24 mouse cellular contexts compared by ENCODE assay signal in genomic region chr11:113669711-113670110, GRCm38 (mm10). TPM values are rescaled to one million over a fixed set of nuclear protein-coding genes. Genes with fewer than 3 reads are reported as not detected.
"Had no signal": no experiment of that assay in that cellular context is flagged by ENCODE, and none has a peak within 500 bp of the region (broad histone marks: within the 10 kb centered on the region; RNA-seq: fewer than 3 reads in every experiment).

No protein-coding gene starts in this region.

- H3K4me1 ChIP-seq: midbrain, embryonic 13.5 days had no signal

- ATAC-seq: lung, postnatal 0 days; midbrain, embryonic 13.5 days; midbrain, embryonic 16.5 days had no signal

- H3K27me3 ChIP-seq: lung, embryonic 15.5 days; midbrain, embryonic 13.5 days; neural tube, embryonic 13.5 days; neural tube, embryonic 15.5 days; stomach, embryonic 15.5 days had no signal

- H3K9ac ChIP-seq: lung, embryonic 15.5 days; midbrain, embryonic 13.5 days; neural tube, embryonic 13.5 days; neural tube, embryonic 15.5 days; stomach, embryonic 15.5 days had no signal

- H3K4me2 ChIP-seq: lung, embryonic 15.5 days; midbrain, embryonic 11.5 days; midbrain, embryonic 13.5 days; neural tube, embryonic 13.5 days; neural tube, embryonic 15.5 days; stomach, embryonic 15.5 days had no signal

- DNase-seq: lung, adult 2 months; lung, postnatal 14 days; lung, postnatal 36 days; retina, postnatal 1 day; right cerebral cortex, adult 18-20 months; right cerebral cortex, postnatal 25 days; right cerebral cortex, postnatal 4 days; spleen, adult 18-20 months; thymus, adult 2 months; thymus, postnatal 25 days; thymus, postnatal 4 days had no signal

- H3K27ac ChIP-seq: lung, embryonic 15.5 days; macrophage; midbrain, embryonic 13.5 days; neural tube, embryonic 13.5 days; neural tube, embryonic 15.5 days; stomach, embryonic 15.5 days; stomach, postnatal 0 days had no signal

- H3K4me3 ChIP-seq: lung, embryonic 15.5 days; midbrain, embryonic 13.5 days; myocyte; neural tube, embryonic 13.5 days; neural tube, embryonic 15.5 days; stomach, embryonic 15.5 days had no signal

- H3K9me3 ChIP-seq: lung, embryonic 15.5 days; midbrain, embryonic 13.5 days; neural tube, embryonic 13.5 days; neural tube, embryonic 15.5 days; stomach, embryonic 15.5 days had no signal

RNA-seq across cellular contexts. Expression of gene Cpsf4l, which starts 40.1 kb away (rescaled TPM):
- total RNA-seq: megakaryocyte, adult 5-6 weeks had no signal
- polyA plus RNA-seq: lung, adult 2 months; macrophage; small intestine, adult 2 months had no signal
